9 mouse cellular contexts compared by ENCODE assay signal in the genomic region with DNA sequence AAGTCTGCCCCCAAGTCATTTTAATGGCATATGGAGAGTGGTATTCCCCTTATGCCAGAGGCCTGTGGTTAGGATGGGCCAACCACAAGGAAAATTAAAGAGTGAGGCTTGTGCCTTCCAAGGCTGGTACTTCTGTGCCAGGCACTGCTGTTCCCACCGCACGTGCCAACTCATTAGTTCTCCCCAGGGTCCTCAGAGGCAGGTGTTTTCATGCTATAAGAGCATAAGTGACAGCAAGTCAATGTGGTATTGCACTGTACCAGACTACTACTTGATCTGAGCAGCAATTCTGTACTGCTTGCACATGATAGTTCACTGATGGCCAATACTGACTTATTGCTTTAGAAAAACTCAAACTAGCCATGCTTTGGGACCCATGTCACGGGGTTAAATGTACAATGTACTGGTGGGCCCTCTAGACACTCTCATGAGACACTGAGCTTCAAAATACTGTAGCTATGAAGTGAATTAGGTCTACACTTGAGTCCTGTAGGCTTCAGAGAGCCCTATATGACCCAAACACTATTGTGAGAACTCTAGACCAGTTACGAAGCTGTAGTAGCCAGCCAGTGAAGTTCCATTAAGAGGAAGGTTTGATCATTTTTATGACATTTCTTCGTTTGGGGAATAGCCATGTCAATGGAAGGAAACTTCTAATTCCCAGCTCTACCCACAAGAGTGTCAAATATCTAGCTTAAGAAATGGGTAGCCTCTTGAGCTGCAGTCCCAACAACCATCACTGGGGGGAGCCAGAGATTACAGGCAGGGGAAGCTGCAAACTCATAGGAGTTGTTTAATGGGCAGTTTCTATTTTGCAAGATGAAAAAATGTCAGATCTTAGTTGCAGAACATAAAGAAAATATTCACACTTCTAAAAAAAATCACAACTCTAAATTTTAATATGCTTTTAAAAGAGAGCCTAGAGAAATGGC. TPM values are rescaled to one million over a fixed set of nuclear protein-coding genes. Genes with fewer than 3 reads are reported as not detected.
A peak's percentile ranks its signal among the peaks of the same experiment; 100 is the strongest.
DNase-seq lines count a peak whose midpoint lies in the region; ATAC-seq and TF ChIP-seq lines count a peak whose summit lies in the region.
"Had no signal": no experiment of that assay in that cellular context is flagged by ENCODE, and none has a peak within 500 bp of the region (broad histone marks: within the 10 kb centered on the region; RNA-seq: fewer than 3 reads in every experiment).

No protein-coding gene starts in this region.

- no peak overlapping the region for H3K4me3 ChIP-seq in midbrain, embryonic 11.5 days (ENCODE audit: low read depth, low read length)
- no peak overlapping the region for H3K4me3 ChIP-seq in midbrain, embryonic 16.5 days (ENCODE audit: low read depth, low read length)
- no peak overlapping the region for H3K4me3 ChIP-seq in forebrain, postnatal 0 days (ENCODE audit: low read depth, low read length)
- H3K4me3 ChIP-seq: heart, embryonic 13.5 days had no signal

- no peaks in the 10 kb centered on the region for H3K9me3 ChIP-seq in midbrain, embryonic 11.5 days (ENCODE audit: control insufficient read depth, low read length)
- no peaks in the 10 kb centered on the region for H3K9me3 ChIP-seq in midbrain, embryonic 16.5 days (replicated peaks; ENCODE audit: control insufficient read depth, low read length, poor library complexity, severe bottlenecking)
- no peaks in the 10 kb centered on the region for H3K9me3 ChIP-seq in forebrain, postnatal 0 days (ENCODE audit: low read length)
- H3K9me3 ChIP-seq: heart, embryonic 13.5 days had no signal

- H3K4me1 ChIP-seq in midbrain, embryonic 11.5 days (ENCODE audit: control insufficient read depth, insufficient read depth, low read length): no peaks in the 10 kb centered on the region
- H3K4me1 ChIP-seq in midbrain, embryonic 16.5 days (ENCODE audit: control insufficient read depth, insufficient read depth, low read length): peaks cover 2% of the 10 kb centered on the region; the same call in 1 of the 2 replicates
- peaks cover 6% of the 10 kb centered on the region for H3K4me1 ChIP-seq in forebrain, postnatal 0 days (ENCODE audit: insufficient read depth)
- H3K4me1 ChIP-seq: heart, embryonic 13.5 days had no signal

- no peak for ATAC-seq in midbrain, embryonic 11.5 days (ENCODE audit: low FRiP score)
- no peak for ATAC-seq in midbrain, embryonic 16.5 days
- peak; percentile 50; the same call in 1 of the 2 replicates for ATAC-seq in forebrain, postnatal 0 days

- intact Hi-C loops in left cerebral cortex, postnatal 4 days (cut with DNase I): loop anchor here (5.0 to 10.0 kb wide), 2 partner anchors 232 to 310 kb away; no protein-coding TSS in a partner anchor

- 75% methylated on average over 5 of the region's 5 CpGs for WGBS in midbrain, embryonic 11.5 days
- WGBS in midbrain, embryonic 16.5 days: 67% methylated on average over 5 of the region's 5 CpGs
- WGBS in forebrain, postnatal 0 days: 58% methylated on average over 5 of the region's 5 CpGs

- no peaks in the 10 kb centered on the region for H3K36me3 ChIP-seq in midbrain, embryonic 11.5 days (ENCODE audit: control insufficient read depth, insufficient read depth, low read length)
- no peaks in the 10 kb centered on the region for H3K36me3 ChIP-seq in midbrain, embryonic 16.5 days (ENCODE audit: control insufficient read depth, insufficient read depth, low read length)
- no peaks in the 10 kb centered on the region for H3K36me3 ChIP-seq in forebrain, postnatal 0 days (ENCODE audit: insufficient read depth)

- peak; percentile 99 for DNase-seq in midbrain, embryonic 11.5 days (ENCODE audit: low spot score, missing footprints)
- peak; percentile 53 for DNase-seq in c-Kit-positive CD71-positive TER-119-negative erythroid progenitor cells, embryonic 14.5 days (ENCODE audit: low read depth)
- DNase-seq in forebrain, postnatal 0 days: peak; percentile 91
- peak; percentile 62 for DNase-seq in hindlimb bud, embryonic 11.5 days (ENCODE audit: extremely low spot score, low read depth, low spot score)
- DNase-seq in left cerebral cortex, postnatal 4 days: peak; percentile 85
- DNase-seq in ovary, postnatal 14 days (ENCODE audit: low spot score): peak; percentile 83
- DNase-seq in thymus, postnatal 10 days (ENCODE audit: low spot score in 2 of 2): peak; percentile 48 to 83

- no peak overlapping the region for H3K4me2 ChIP-seq in midbrain, embryonic 11.5 days
- no peak overlapping the region for H3K4me2 ChIP-seq in midbrain, embryonic 16.5 days (ENCODE audit: low read length)
- no peak overlapping the region for H3K4me2 ChIP-seq in forebrain, postnatal 0 days (ENCODE audit: low read depth)
- H3K4me2 ChIP-seq: heart, embryonic 13.5 days had no signal

- no peak overlapping the region for H3K9ac ChIP-seq in midbrain, embryonic 11.5 days (ENCODE audit: low read length)
- H3K9ac ChIP-seq in midbrain, embryonic 16.5 days (ENCODE audit: low read depth, low read length): no peak overlapping the region
- no peak overlapping the region for H3K9ac ChIP-seq in forebrain, postnatal 0 days
- H3K9ac ChIP-seq: heart, embryonic 13.5 days had no signal

- peak; percentile 95 for TF ChIP-seq CTCF in forebrain, postnatal 0 days (IDR thresholded peaks at IDR 0.05; ENCODE audit: low read depth)

- no peak overlapping the region for H3K27ac ChIP-seq in midbrain, embryonic 11.5 days (ENCODE audit: low read depth, low read length)
- no peak overlapping the region for H3K27ac ChIP-seq in midbrain, embryonic 16.5 days (ENCODE audit: low read length)
- no peak overlapping the region for H3K27ac ChIP-seq in forebrain, postnatal 0 days (ENCODE audit: low read depth, low read length)
- H3K27ac ChIP-seq: heart, embryonic 13.5 days had no signal

- no peaks in the 10 kb centered on the region for H3K27me3 ChIP-seq in midbrain, embryonic 11.5 days (ENCODE audit: control insufficient read depth, insufficient read depth, low read length)
- H3K27me3 ChIP-seq in midbrain, embryonic 16.5 days (ENCODE audit: control insufficient read depth, insufficient read depth, low read depth, low read length): no peaks in the 10 kb centered on the region
- H3K27me3 ChIP-seq in forebrain, postnatal 0 days (ENCODE audit: insufficient read depth, low read length): no peaks in the 10 kb centered on the region
- H3K27me3 ChIP-seq: heart, embryonic 13.5 days had no signal

RNA-seq across cellular contexts. Expression of a gene that starts 10.9 kb away (rescaled TPM):
- polyA plus RNA-seq in midbrain, embryonic 11.5 days (2014; fragmentation: Nextera tagmentation; extraction: Ambion mirVana): not detected in 2 replicates
- 0.10 TPM in 1 of 2 replicates, not detected in the other for polyA plus RNA-seq in midbrain, embryonic 16.5 days (2015; fragmentation: Nextera tagmentation; extraction: Ambion mirVana)
- 0.08 TPM in 1 of 2 replicates, not detected in the other for total RNA-seq in forebrain, postnatal 0 days (2014; rRNA removed)
- polyA plus RNA-seq in forebrain, postnatal 0 days (2015; fragmentation: Nextera tagmentation; extraction: Ambion mirVana): not detected in 2 replicates
- total RNA-seq in left cerebral cortex, postnatal 4 days (2021): under 1 TPM in 1 of 2 experiments, not detected in 1; 0.40 TPM
- polyA plus RNA-seq: heart, embryonic 13.5 days had no signal

RNA-seq across cellular contexts. Expression of a gene that starts 41.0 kb away (rescaled TPM):
- polyA plus RNA-seq in midbrain, embryonic 11.5 days (2014; fragmentation: Nextera tagmentation; extraction: Ambion mirVana): not detected in 2 replicates
- polyA plus RNA-seq in midbrain, embryonic 16.5 days (2015; fragmentation: Nextera tagmentation; extraction: Ambion mirVana): not detected in 2 replicates
- not detected in 2 replicates for total RNA-seq in forebrain, postnatal 0 days (2014; rRNA removed)
- not detected in 2 replicates for polyA plus RNA-seq in forebrain, postnatal 0 days (2015; fragmentation: Nextera tagmentation; extraction: Ambion mirVana)
- total RNA-seq in left cerebral cortex, postnatal 4 days (2021): not detected
- polyA plus RNA-seq: heart, embryonic 13.5 days had no signal
